Mouse (Mus musculus): ENCODE measurements around the gene Kifc1.

Gene Kifc1

GRCm38 (mm10) chr17:33829561-33829960 lies 60.9 kb downstream of the Kifc1 start:
- no peak for DNase-seq

GRCm38 (mm10) chr17:33828892-33829291 lies 61.6 kb downstream of the Kifc1 start:
- peak; percentile 83 for DNase-seq

DNA sequence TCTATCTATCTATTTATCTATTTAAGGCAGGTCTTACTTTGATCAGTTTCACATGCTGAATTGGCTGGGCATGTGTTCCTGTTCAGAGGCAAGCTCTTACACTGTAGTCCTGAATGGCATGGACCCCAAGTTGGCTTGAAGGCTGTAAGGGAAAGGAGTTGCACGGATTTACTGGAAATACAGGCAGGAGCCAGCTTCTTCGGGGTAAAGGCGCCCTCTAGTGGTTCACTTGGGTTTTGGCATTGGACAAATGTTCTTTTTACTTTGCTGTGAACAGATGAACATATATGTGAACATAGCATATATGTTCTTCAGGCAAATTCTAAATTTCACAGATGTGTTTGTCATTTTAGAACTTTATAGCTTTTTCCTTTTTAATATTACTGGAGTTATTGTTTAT lies 63.6 kb downstream of the Kifc1 start:
- peak; percentile 76 for DNase-seq

All from kidney, adult 18-20 months (tissue).